7 mouse cellular contexts compared by ENCODE assay signal in genomic region chr4:107178830-107179490, GRCm38 (mm10). TPM values are rescaled to one million over a fixed set of nuclear protein-coding genes. Genes with fewer than 3 reads are reported as not detected.
A peak's percentile ranks its signal among the peaks of the same experiment; 100 is the strongest.
DNase-seq lines count a peak whose midpoint lies in the region; ATAC-seq and TF ChIP-seq lines count a peak whose summit lies in the region.

Gene Tceanc2 (minus strand): TSS chr4:107179116.

- peak; percentile 64 for ATAC-seq in intestine, embryonic 15.5 days

- intact Hi-C loops in gastrocnemius, postnatal 14 days (cut with DNase I; ENCODE audit: low total_unique reads) = no loop called here
- intact Hi-C loops in left cerebral cortex, postnatal 4 days (cut with DNase I) = no loop called here

- H3K4me3 ChIP-seq in cortical plate, adult 2 months (ENCODE audit: insufficient read depth, low read length) = peak within 1 kb of the TSS; percentile 90
- peak within 1 kb of the TSS; percentile 86 for H3K4me3 ChIP-seq in intestine, embryonic 15.5 days (replicated peaks)
- H3K4me3 ChIP-seq in midbrain, embryonic 10.5 days = peak within 1 kb of the TSS; percentile 96

- peak; percentile 49 for DNase-seq in adipocyte (ENCODE audit: low spot score)
- peak; percentile 58 for DNase-seq in gastrocnemius, postnatal 14 days
- peak; percentile 52 for DNase-seq in left cerebral cortex, postnatal 4 days
- no peak for DNase-seq in midbrain, embryonic 10.5 days (ENCODE audit: low spot score)
- DNase-seq in right cerebral cortex, postnatal 4 days = peak; percentile 42

- TF ChIP-seq POLR2A in cortical plate, adult 2 months (IDR thresholded peaks at IDR 0.05; ENCODE audit: extremely low read depth, insufficient read depth, low read length) = no peak

- H3K9me3 ChIP-seq in intestine, embryonic 15.5 days = no peaks in the 10 kb centered on the region
- no peaks in the 10 kb centered on the region for H3K9me3 ChIP-seq in midbrain, embryonic 10.5 days (replicated peaks)

- H3K4me2 ChIP-seq in intestine, embryonic 15.5 days (replicated peaks) = peak within 1 kb of the TSS; percentile 67

- H3K36me3 ChIP-seq in intestine, embryonic 15.5 days = no peaks in the 10 kb centered on the region
- H3K36me3 ChIP-seq in midbrain, embryonic 10.5 days = peaks cover 26% of the 10 kb centered on the region

- peaks cover 7% of the 10 kb centered on the region for H3K4me1 ChIP-seq in cortical plate, adult 2 months (ENCODE audit: control insufficient read depth, insufficient read depth, low read length)
- H3K4me1 ChIP-seq in intestine, embryonic 15.5 days (replicated peaks) = peaks cover 21% of the 10 kb centered on the region
- H3K4me1 ChIP-seq in midbrain, embryonic 10.5 days = peaks cover 31% of the 10 kb centered on the region

- peak within 1 kb of the TSS; percentile 96 for H3K27ac ChIP-seq in cortical plate, adult 2 months (ENCODE audit: insufficient read depth, low read length)
- peak within 1 kb of the TSS; percentile 99 for H3K27ac ChIP-seq in intestine, embryonic 15.5 days
- H3K27ac ChIP-seq in midbrain, embryonic 10.5 days (replicated peaks) = peak within 1 kb of the TSS; percentile 97

- TF ChIP-seq CTCF in cortical plate, adult 2 months (IDR thresholded peaks at IDR 0.05; ENCODE audit: extremely low read depth, insufficient read depth, low read length) = no peak

- H3K27me3 ChIP-seq in intestine, embryonic 15.5 days (replicated peaks) = no peaks in the 10 kb centered on the region
- H3K27me3 ChIP-seq in midbrain, embryonic 10.5 days (ENCODE audit: low read depth, poor library complexity, severe bottlenecking) = no peaks in the 10 kb centered on the region

- under 1% methylated on average over 47 of the region's 47 CpGs for WGBS in intestine, embryonic 15.5 days
- WGBS in midbrain, embryonic 10.5 days = under 1% methylated on average over 47 of the region's 47 CpGs

- peak within 1 kb of the TSS; percentile 86 for H3K9ac ChIP-seq in intestine, embryonic 15.5 days

RNA-seq across cellular contexts. Expression of gene Tceanc2, which starts in this region (rescaled TPM):
- polyA plus RNA-seq in cortical plate, adult 2 months (2012; rRNA removed) = 8.1 and 8.9 TPM in 2 replicates
- 10 to 100 TPM; 11.6 to 14.1 TPM for total RNA-seq in gastrocnemius, postnatal 14 days (2021)
- polyA plus RNA-seq in intestine, embryonic 15.5 days (2015; fragmentation: Nextera tagmentation; extraction: Ambion mirVana) = 21.8 and 35.1 TPM in 2 replicates
- 10 to 100 TPM; 24.4 to 27.4 TPM for total RNA-seq in left cerebral cortex, postnatal 4 days (2021)
- polyA plus RNA-seq in midbrain, embryonic 10.5 days (2016; fragmentation: Nextera tagmentation; extraction: Ambion mirVana) = 30.6 and 39.7 TPM in 2 replicates
